Mouse (Mus musculus) kidney, adult 10 weeks (tissue): Measurements from ENCODE around the gene Polq. TPM values are rescaled to one million over a fixed set of nuclear protein-coding genes. Genes with fewer than 3 reads are reported as not detected.

Experiments
- polyA plus RNA-seq: library from polyadenylated mRNA; stranded (reverse); fragments of 350-450 nt; fragmentation: Illumina TruSeq; extraction: RNeasy Lipid Tissue Mini Kit (QIAGEN cat#74804); gene quantifications from one replicate; pipeline ENCODE4 v1.2.3, GENCODE M21; 2014; ENCODE audit warnings: low read depth, low replicate concordance

The Polq gene
- 0.53 TPM for polyA plus RNA-seq

DNA sequence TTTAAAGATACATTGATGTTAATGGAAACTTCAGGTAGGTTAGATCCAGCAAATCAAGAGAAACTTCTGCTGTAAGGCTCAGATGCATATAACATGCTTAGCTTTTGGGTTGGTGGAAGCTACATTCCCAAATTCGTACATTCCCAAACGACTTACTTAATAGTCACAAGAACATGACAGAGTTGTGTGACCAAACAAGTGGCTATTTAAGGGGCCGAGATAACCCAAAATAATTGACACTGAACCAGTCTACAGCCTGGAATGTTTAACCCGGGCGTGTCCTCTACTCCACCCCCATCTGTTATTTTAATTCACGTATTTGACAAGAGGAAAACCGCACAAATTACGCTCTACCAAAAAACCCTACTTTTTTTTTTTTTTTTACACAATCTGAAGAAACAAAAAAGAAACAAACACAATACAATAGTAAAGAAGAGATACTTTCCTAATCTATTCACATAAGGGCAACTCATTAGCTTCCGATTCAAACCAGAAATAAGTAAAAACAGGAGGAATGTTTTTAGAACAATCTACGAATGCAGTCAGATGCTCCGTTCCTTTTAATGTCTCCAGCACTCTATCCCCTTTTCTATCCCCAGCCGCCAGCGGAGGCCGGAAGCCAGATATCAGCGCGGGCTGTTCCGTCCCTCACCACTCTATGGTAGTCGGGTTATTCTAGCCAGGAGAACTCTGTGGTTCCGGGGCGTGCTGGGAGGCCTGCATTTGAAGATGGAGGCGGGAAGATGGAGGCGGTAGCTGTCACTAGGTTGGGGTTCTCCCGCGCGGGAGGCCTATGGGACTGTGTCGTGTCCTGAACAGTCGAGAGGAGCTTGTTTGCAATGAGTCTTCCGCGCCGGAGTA lies at the start of gene Polq:
TSS of gene Polq (plus strand) at position 726 of the 861 bp plus-strand sequence.

GRCm38 (mm10) chr16:36989999-36990625 lies 21.5 kb upstream of the Polq start, which contains the start of gene Fbxo40:
TSS of gene Fbxo40 (minus strand) at chr16:36990467.

Other genes with a start within 250 kb of the Polq start
- 144 TPM for gene Slc15a2, start 226.8 kb upstream of the Polq start, polyA plus RNA-seq
- gene Iqcb1, start 183.4 kb upstream of the Polq start, polyA plus RNA-seq: 23.8 TPM
- gene Eaf2, start 136.8 kb upstream of the Polq start, polyA plus RNA-seq: 37.1 TPM
- 24.6 TPM for gene Golgb1, start 136.6 kb upstream of the Polq start, polyA plus RNA-seq
- gene Hcls1, start 76.8 kb upstream of the Polq start, polyA plus RNA-seq: 0.69 TPM
- 11.8 TPM for gene Fbxo40, start 21.3 kb upstream of the Polq start, polyA plus RNA-seq